Mouse (Mus musculus): ENCODE results near the gene Abcd2. TPM values are rescaled to one million over a fixed set of nuclear protein-coding genes. Genes with fewer than 3 reads are reported as not detected.

The Abcd2 gene
- total RNA-seq, 1 experiment, result 0.04 TPM

DNA sequence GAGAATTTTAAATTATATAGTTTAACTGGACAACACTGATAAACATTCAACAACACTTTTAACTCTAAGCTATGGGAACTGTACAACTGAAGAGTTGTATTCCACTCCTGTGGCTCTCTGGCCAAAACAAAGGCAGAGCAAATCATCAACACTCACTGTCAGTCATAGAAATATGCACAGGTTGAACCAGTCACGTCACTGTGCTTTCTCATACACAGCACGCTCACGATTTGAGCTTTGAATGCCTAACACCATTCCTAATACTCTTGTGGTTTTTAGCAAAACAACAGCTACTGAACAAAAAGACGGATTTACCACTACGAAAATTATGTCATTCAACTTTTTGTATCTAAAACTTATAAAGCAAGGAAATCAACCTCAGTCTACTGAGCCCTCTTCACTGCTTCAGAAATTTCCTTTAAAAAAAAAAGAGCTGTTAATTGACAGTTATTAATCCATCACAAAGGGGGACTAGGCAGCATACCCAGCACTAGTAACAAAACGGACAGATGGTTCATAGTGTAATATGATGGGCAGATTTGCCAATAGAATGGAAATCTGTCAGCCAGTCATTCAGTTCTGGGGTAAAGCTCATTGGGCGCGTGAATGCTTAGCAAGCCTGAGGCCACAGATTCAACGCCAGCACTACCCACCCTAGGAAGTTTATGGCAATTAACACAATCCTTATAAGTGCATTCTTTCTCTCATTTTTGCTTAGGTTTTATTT, 20.8 kb downstream of the Abcd2 start:
- Histone ChIP-seq H3K4me1 (ENCODE audit: control insufficient read depth in 2 of 2, insufficient read depth in 2 of 2, low read length in 2 of 2, poor library complexity in 1 of 2) (no peaks in the 10 kb centered on the region), H3K4me3 (ENCODE audit: insufficient read depth in 1 of 2, low read depth in 1 of 2, low read length in 2 of 2, poor library complexity in 1 of 2, severe bottlenecking in 1 of 2) (no peak overlapping the region), H3K9me3 (ENCODE audit: control insufficient read depth, insufficient read depth, low read depth, low read length) (no peaks in the 10 kb centered on the region), H3K27ac (ENCODE audit: insufficient read depth, low read depth, low read length, poor library complexity, severe bottlenecking) (no peak overlapping the region), H3K9ac (ENCODE audit: insufficient read depth, low read depth, low read length, poor library complexity, severe bottlenecking) (no peak overlapping the region), H3K36me3 (ENCODE audit: control insufficient read depth, insufficient read depth, low read length, poor library complexity, severe bottlenecking) (no peaks in the 10 kb centered on the region)
- TF ChIP-seq CHD2 (IDR thresholded peaks at IDR 0.05; ENCODE audit: low read depth, low read length), result no peak
- no peak for TF ChIP-seq ZC3H11A (IDR thresholded peaks at IDR 0.05; ENCODE audit: borderline replicate concordance, low read depth, low read length)
- TF ChIP-seq HCFC1 (IDR thresholded peaks at IDR 0.05; ENCODE audit: borderline replicate concordance, insufficient read depth, low read length), result no peak
- no peak for TF ChIP-seq MAFK (IDR thresholded peaks at IDR 0.05; ENCODE audit: insufficient read depth, low read depth, low read length)
- no peak for TF ChIP-seq ZNF384 (IDR thresholded peaks at IDR 0.05; ENCODE audit: low read depth, low read length)
- no peak for DNase-seq (ENCODE audit: low read depth, low spot score)
- in situ Hi-C loops (cut with MboI; ENCODE audit: low sequenced_read_pairs in 2 of 2, unreplicated experiment in 2 of 2), result no loop called here

- no peaks in the 10 kb centered on the region for H3K36me3 ChIP-seq (ENCODE audit: control insufficient read depth, insufficient read depth, low read length, poor library complexity, severe bottlenecking)
- no peaks in the 10 kb centered on the region for H3K4me1 ChIP-seq (ENCODE audit: control insufficient read depth in 2 of 2, insufficient read depth in 2 of 2, low read length in 2 of 2, poor library complexity in 1 of 2)
- no peak for TF ChIP-seq CHD2 (IDR thresholded peaks at IDR 0.05; ENCODE audit: low read depth, low read length)
- H3K4me3 ChIP-seq (ENCODE audit: insufficient read depth in 1 of 2, low read depth in 1 of 2, low read length in 2 of 2, poor library complexity in 1 of 2, severe bottlenecking in 1 of 2), result no peak overlapping the region
- DNase-seq (ENCODE audit: low read depth, low spot score), result no peak
- no peak overlapping the region for H3K9ac ChIP-seq (ENCODE audit: insufficient read depth, low read depth, low read length, poor library complexity, severe bottlenecking)
- no peaks in the 10 kb centered on the region for H3K9me3 ChIP-seq (ENCODE audit: control insufficient read depth, insufficient read depth, low read depth, low read length)
- no peak overlapping the region for H3K27ac ChIP-seq (ENCODE audit: insufficient read depth, low read depth, low read length, poor library complexity, severe bottlenecking)
- in situ Hi-C loops (cut with MboI; ENCODE audit: low sequenced_read_pairs in 2 of 2, unreplicated experiment in 2 of 2), result no loop called here
Observed at GRCm38 (mm10) chr15:91167850-91168562, 23.6 kb downstream of the Abcd2 start.

GRCm38 (mm10) chr15:91165021-91165420, 26.6 kb downstream of the Abcd2 start:
- no peak overlapping the region for H3K4me3 ChIP-seq (ENCODE audit: insufficient read depth in 1 of 2, low read depth in 1 of 2, low read length in 2 of 2, poor library complexity in 1 of 2, severe bottlenecking in 1 of 2)
- H3K36me3 ChIP-seq (ENCODE audit: control insufficient read depth, insufficient read depth, low read length, poor library complexity, severe bottlenecking), result no peaks in the 10 kb centered on the region
- in situ Hi-C loops (cut with MboI; ENCODE audit: low sequenced_read_pairs in 2 of 2, unreplicated experiment in 2 of 2), result no loop called here
- H3K27ac ChIP-seq (ENCODE audit: insufficient read depth, low read depth, low read length, poor library complexity, severe bottlenecking), result no peak overlapping the region
- TF ChIP-seq ZNF384 (IDR thresholded peaks at IDR 0.05; ENCODE audit: low read depth, low read length) (no peak), CHD2 (IDR thresholded peaks at IDR 0.05; ENCODE audit: low read depth, low read length) (no peak), ZC3H11A (IDR thresholded peaks at IDR 0.05; ENCODE audit: borderline replicate concordance, low read depth, low read length) (no peak), HCFC1 (IDR thresholded peaks at IDR 0.05; ENCODE audit: borderline replicate concordance, insufficient read depth, low read length) (no peak), MAFK (IDR thresholded peaks at IDR 0.05; ENCODE audit: insufficient read depth, low read depth, low read length) (no peak)
- no peaks in the 10 kb centered on the region for H3K4me1 ChIP-seq (ENCODE audit: control insufficient read depth in 2 of 2, insufficient read depth in 2 of 2, low read length in 2 of 2, poor library complexity in 1 of 2)
- DNase-seq (ENCODE audit: low read depth, low spot score), result no peak
- no peaks in the 10 kb centered on the region for H3K9me3 ChIP-seq (ENCODE audit: control insufficient read depth, insufficient read depth, low read depth, low read length)
- no peak overlapping the region for H3K9ac ChIP-seq (ENCODE audit: insufficient read depth, low read depth, low read length, poor library complexity, severe bottlenecking)

DNA sequence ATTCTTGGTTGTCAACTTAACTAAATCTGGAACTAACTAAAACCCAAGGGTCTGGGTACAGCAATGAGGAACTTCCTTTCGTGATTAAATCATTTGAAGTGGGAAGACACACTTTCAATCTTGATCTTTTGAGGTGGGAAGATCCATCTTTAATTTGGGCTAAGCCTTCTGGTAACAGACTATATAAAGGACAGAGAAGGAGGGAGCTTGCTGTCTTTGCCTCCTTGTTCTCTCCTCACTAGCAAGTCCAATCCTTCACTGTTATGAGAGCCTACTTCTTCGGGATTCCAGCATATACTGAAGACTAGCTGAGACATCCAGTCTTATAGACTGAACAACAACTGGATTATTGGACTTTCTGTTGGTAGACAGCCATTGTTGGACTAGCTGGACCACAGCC, 28.1 kb downstream of the Abcd2 start:
- Histone ChIP-seq H3K4me3 (ENCODE audit: insufficient read depth in 1 of 2, low read depth in 1 of 2, low read length in 2 of 2, poor library complexity in 1 of 2, severe bottlenecking in 1 of 2) (no peak overlapping the region), H3K9ac (ENCODE audit: insufficient read depth, low read depth, low read length, poor library complexity, severe bottlenecking) (no peak overlapping the region), H3K4me1 (ENCODE audit: control insufficient read depth in 2 of 2, insufficient read depth in 2 of 2, low read length in 2 of 2, poor library complexity in 1 of 2) (no peaks in the 10 kb centered on the region), H3K36me3 (ENCODE audit: control insufficient read depth, insufficient read depth, low read length, poor library complexity, severe bottlenecking) (no peaks in the 10 kb centered on the region), H3K9me3 (ENCODE audit: control insufficient read depth, insufficient read depth, low read depth, low read length) (no peaks in the 10 kb centered on the region), H3K27ac (ENCODE audit: insufficient read depth, low read depth, low read length, poor library complexity, severe bottlenecking) (no peak overlapping the region)
- TF ChIP-seq ZNF384 (IDR thresholded peaks at IDR 0.05; ENCODE audit: low read depth, low read length) (no peak), HCFC1 (IDR thresholded peaks at IDR 0.05; ENCODE audit: borderline replicate concordance, insufficient read depth, low read length) (no peak), MAFK (IDR thresholded peaks at IDR 0.05; ENCODE audit: insufficient read depth, low read depth, low read length) (no peak), ZC3H11A (IDR thresholded peaks at IDR 0.05; ENCODE audit: borderline replicate concordance, low read depth, low read length) (no peak), CHD2 (IDR thresholded peaks at IDR 0.05; ENCODE audit: low read depth, low read length) (no peak)
- no peak for DNase-seq (ENCODE audit: low read depth, low spot score)
- in situ Hi-C loops (cut with MboI; ENCODE audit: low sequenced_read_pairs in 2 of 2, unreplicated experiment in 2 of 2), result no loop called here
